Mouse (Mus musculus) neural tube, embryonic 15.5 days (tissue): ENCODE measurements around the gene Arhgap44. TPM values are rescaled to one million over a fixed set of nuclear protein-coding genes. Genes with fewer than 3 reads are reported as not detected.

Source experiments
- ATAC-seq: fragments of 200-750 bp; cut with Nextera tagmentation; 2 replicates; pipeline ENCODE4 v1.8.0; 2017; ENCODE audit warnings: mild to moderate bottlenecking, moderate TSS enrichment, moderate library complexity; ENCODE audit not compliant: low FRiP score
- H3K27ac ChIP-seq: fragments of 300-500 bp; sonication (generic); replicated peaks from 2 replicates; pipeline ENCODE4 v1.5.1; 2015; ENCODE audit warnings: mild to moderate bottlenecking, inconsistent platforms
- H3K27me3 ChIP-seq: fragments of 300-500 bp; sonication (generic); replicated peaks from 2 replicates; pipeline ENCODE4 v1.6.1; 2015; ENCODE audit warnings: inconsistent platforms
- H3K36me3 ChIP-seq: fragments of 300-500 bp; sonication (generic); 2 replicates; pipeline ENCODE4 v1.6.1; 2015; ENCODE audit warnings: inconsistent platforms
- H3K4me1 ChIP-seq: fragments of 300-500 bp; sonication (generic); 2 replicates; pipeline ENCODE4 v1.6.1; 2015; ENCODE audit warnings: inconsistent platforms
- H3K4me2 ChIP-seq: fragments of 300-500 bp; sonication (generic); 2 replicates; pipeline ENCODE4 v1.6.1; 2015; ENCODE audit warnings: inconsistent platforms, mild to moderate bottlenecking, moderate library complexity
- H3K4me3 ChIP-seq: fragments of 300-500 bp; sonication (generic); replicated peaks from 2 replicates; pipeline ENCODE4 v1.5.1; 2015; ENCODE audit warnings: mild to moderate bottlenecking, inconsistent platforms
- H3K9ac ChIP-seq: fragments of 300-500 bp; sonication (generic); replicated peaks from 2 replicates; pipeline ENCODE4 v1.6.1; 2015; ENCODE audit warnings: mild to moderate bottlenecking, inconsistent platforms
- H3K9me3 ChIP-seq: fragments of 300-500 bp; sonication (generic); replicated peaks from 2 replicates; pipeline ENCODE4 v1.6.1; 2016; ENCODE audit warnings: inconsistent platforms
- WGBS: fragments of 180-500 bp; shearing (Covaris S2); methylation state at CpG from one replicate; pipeline ENCODE4 v1.1.7; 2015; ENCODE audit warnings: mixed read lengths; 5-methylcytosine and 5-hydroxymethylcytosine counted together
- polyA plus RNA-seq: library from polyadenylated mRNA; unstranded; fragments of >200 nt; fragmentation: Nextera tagmentation; extraction: Ambion mirVana; gene quantifications from 2 replicates; pipeline ENCODE4 v1.2.1, GENCODE M21; 2015

Arhgap44 gene
- polyA plus RNA-seq, 1 experiment from 2014 or later, result 18.7 TPM

- no peak overlapping the region for H3K9ac ChIP-seq
- no peak overlapping the region for H3K27ac ChIP-seq
- no peaks in the 10 kb centered on the region for H3K9me3 ChIP-seq
- H3K4me3 ChIP-seq, result no peak overlapping the region
- H3K36me3 ChIP-seq, result peaks cover 23% of the 10 kb centered on the region
- 62% methylated on average over 12 of the region's 12 CpGs for WGBS
- H3K4me2 ChIP-seq, result no peak overlapping the region
- no peak for ATAC-seq
- peaks cover 6% of the 10 kb centered on the region; the same call in 1 of the 2 replicates for H3K4me1 ChIP-seq
- H3K27me3 ChIP-seq, result no peaks in the 10 kb centered on the region
Observed at GRCm38 (mm10) chr11:65039517-65040095, 123.2 kb downstream of the Arhgap44 start.

DNA sequence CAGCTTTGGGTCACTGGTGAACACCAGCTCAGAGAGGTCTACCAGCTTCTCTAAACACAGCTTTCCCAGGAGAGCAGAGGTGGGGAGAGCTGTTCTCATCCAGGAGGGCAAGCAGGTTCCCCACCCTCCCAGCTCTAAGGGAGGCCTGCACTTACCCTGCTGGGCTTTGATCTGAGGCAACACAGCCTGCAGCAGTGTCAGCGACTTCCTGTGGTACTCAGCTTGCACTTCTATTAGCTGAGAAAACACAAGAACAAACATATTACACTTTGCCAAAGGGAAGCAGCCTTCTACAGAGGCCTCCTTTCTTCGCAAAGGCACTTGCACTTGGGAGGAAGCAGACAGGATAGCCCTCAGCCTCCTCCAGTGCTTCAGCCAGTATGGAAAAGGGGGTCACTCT, 123.8 kb downstream of the Arhgap44 start:
- ATAC-seq, result no peak
- Histone ChIP-seq H3K4me1 (peaks cover 6% of the 10 kb centered on the region; the same call in 1 of the 2 replicates), H3K4me3 (no peak overlapping the region), H3K27me3 (no peaks in the 10 kb centered on the region), H3K9me3 (no peaks in the 10 kb centered on the region), H3K27ac (no peak overlapping the region), H3K9ac (no peak overlapping the region), H3K36me3 (peaks cover 27% of the 10 kb centered on the region), H3K4me2 (no peak overlapping the region)
- WGBS, result 70% methylated on average over 2 of the region's 2 CpGs

DNA sequence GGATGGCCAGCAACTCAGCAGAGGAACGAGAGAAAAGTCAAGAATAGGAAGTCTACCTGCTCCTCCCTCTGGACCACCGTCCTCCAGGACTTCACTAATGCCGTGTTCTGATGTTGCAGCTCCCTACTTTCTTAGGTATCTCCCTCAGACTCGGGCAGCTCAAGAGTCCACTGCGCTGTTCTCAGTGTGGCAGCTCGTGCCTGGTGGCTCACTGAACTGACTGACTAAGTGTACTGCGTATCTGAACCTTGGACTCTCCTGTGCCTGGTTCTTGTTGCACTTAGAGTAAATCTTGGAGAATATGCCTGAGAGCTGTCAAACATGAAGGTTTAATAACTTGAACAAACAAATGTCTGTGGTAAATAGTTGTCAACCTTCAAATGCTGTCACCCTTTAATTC, 130.5 kb downstream of the Arhgap44 start:
- H3K4me1 ChIP-seq, result no peaks in the 10 kb centered on the region
- H3K4me3 ChIP-seq, result no peak overlapping the region
- no peak overlapping the region for H3K27ac ChIP-seq
- no peaks in the 10 kb centered on the region for H3K27me3 ChIP-seq
- no peak overlapping the region for H3K9ac ChIP-seq
- no peak overlapping the region for H3K4me2 ChIP-seq
- peaks cover 33% of the 10 kb centered on the region for H3K36me3 ChIP-seq
- no peak for ATAC-seq
- H3K9me3 ChIP-seq, result no peaks in the 10 kb centered on the region
- WGBS, result 96% methylated on average over 7 of the region's 7 CpGs

DNA sequence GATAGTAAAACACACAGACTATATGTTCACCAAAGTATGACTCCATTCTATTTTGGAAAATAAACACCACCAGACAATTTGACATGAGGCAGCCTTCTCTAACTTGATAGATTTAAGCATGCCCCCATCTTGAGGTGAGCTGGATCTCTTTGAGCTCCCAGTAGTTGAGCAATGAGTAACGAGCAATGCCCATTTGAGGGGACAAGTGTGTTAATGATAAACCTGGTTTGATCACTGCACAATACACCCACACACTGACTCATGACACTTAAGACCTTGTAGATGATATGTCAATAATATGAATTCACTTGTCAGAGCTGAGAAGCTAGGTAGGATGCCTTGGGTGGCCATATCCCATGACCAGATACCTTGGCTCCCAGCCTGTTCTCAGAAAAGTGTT, 132.6 kb downstream of the Arhgap44 start:
- no peaks in the 10 kb centered on the region for H3K9me3 ChIP-seq
- H3K4me1 ChIP-seq, result no peaks in the 10 kb centered on the region
- H3K4me2 ChIP-seq, result no peak overlapping the region
- H3K36me3 ChIP-seq, result peaks cover 30% of the 10 kb centered on the region
- 89% methylated on average over 1 of the region's 1 CpGs for WGBS
- H3K27ac ChIP-seq, result no peak overlapping the region
- H3K4me3 ChIP-seq, result no peak overlapping the region
- H3K27me3 ChIP-seq, result no peaks in the 10 kb centered on the region
- H3K9ac ChIP-seq, result no peak overlapping the region
- no peak for ATAC-seq

DNA sequence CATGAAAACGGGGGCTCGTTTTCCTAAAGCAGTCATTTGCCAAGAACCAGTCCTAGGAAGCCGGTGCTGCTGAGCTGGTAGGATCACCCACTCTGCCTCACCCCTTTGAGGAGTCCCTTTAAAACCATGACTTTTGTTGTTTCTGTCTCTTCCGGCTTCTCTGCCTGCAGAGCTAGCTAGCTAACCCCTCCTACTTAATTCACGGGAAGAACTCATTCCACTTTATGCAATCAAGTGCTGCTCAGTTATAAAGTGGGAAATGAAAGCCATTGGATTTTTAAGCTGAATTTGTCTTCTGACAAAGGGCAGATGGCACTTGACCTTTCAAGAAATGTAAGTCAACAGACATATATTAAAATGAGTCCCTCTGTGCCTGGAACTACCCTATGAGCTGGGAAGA, 134.7 kb downstream of the Arhgap44 start:
- H3K4me1 ChIP-seq, result no peaks in the 10 kb centered on the region
- no peak for ATAC-seq
- no peaks in the 10 kb centered on the region for H3K27me3 ChIP-seq
- no peak overlapping the region for H3K27ac ChIP-seq
- no peak overlapping the region for H3K9ac ChIP-seq
- WGBS, result 79% methylated on average over 5 of the region's 5 CpGs
- H3K36me3 ChIP-seq, result peaks cover 29% of the 10 kb centered on the region
- H3K9me3 ChIP-seq, result no peaks in the 10 kb centered on the region
- H3K4me2 ChIP-seq, result no peak overlapping the region
- H3K4me3 ChIP-seq, result no peak overlapping the region

GRCm38 (mm10) chr11:65022771-65023170, 140.0 kb downstream of the Arhgap44 start:
- Histone ChIP-seq H3K4me1 (no peaks in the 10 kb centered on the region), H3K9ac (no peak overlapping the region), H3K36me3 (peaks cover 34% of the 10 kb centered on the region), H3K4me2 (no peak overlapping the region), H3K4me3 (no peak overlapping the region), H3K9me3 (no peaks in the 10 kb centered on the region), H3K27ac (no peak overlapping the region), H3K27me3 (no peaks in the 10 kb centered on the region)
- 94% methylated on average over 11 of the region's 11 CpGs for WGBS
- no peak for ATAC-seq

GRCm38 (mm10) chr11:65020744-65021143, 142.0 kb downstream of the Arhgap44 start:
- H3K36me3 ChIP-seq, result peaks cover 43% of the 10 kb centered on the region
- H3K27me3 ChIP-seq, result no peaks in the 10 kb centered on the region
- no peaks in the 10 kb centered on the region for H3K4me1 ChIP-seq
- no peak overlapping the region for H3K4me2 ChIP-seq
- H3K4me3 ChIP-seq, result no peak overlapping the region
- no peak overlapping the region for H3K9ac ChIP-seq
- ATAC-seq, result no peak
- no peaks in the 10 kb centered on the region for H3K9me3 ChIP-seq
- H3K27ac ChIP-seq, result no peak overlapping the region
- 86% methylated on average over 4 of the region's 4 CpGs for WGBS

GRCm38 (mm10) chr11:65016754-65017153, 146.0 kb downstream of the Arhgap44 start:
- Histone ChIP-seq H3K27ac (no peak overlapping the region), H3K9ac (no peak overlapping the region), H3K4me2 (no peak overlapping the region), H3K4me3 (no peak overlapping the region), H3K9me3 (no peaks in the 10 kb centered on the region), H3K27me3 (no peaks in the 10 kb centered on the region), H3K36me3 (peaks cover 23% of the 10 kb centered on the region), H3K4me1 (no peaks in the 10 kb centered on the region)
- ATAC-seq, result no peak
- 86% methylated on average over 1 of the region's 1 CpGs for WGBS

DNA sequence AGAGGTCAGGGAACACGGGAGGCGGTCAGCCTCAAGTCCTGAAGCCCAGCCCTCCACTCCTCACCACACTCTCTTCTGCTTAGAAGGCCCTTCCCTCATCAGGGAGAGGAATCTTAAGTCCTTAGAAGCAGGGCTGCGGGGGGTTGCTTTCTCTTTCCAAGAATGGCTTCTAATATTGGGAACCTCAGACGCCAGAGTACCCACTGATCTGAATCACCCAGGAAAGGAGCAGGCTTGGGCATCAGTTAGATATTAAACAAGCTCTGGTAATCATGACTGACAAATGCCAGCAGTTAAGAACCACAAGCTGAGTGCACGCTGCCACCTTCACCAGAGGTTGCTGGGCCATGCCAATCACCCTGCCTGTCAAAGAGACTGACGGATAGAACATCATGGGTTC, 148.9 kb downstream of the Arhgap44 start:
- ATAC-seq, result no peak
- no peak overlapping the region for H3K4me2 ChIP-seq
- no peaks in the 10 kb centered on the region for H3K4me1 ChIP-seq
- no peaks in the 10 kb centered on the region for H3K27me3 ChIP-seq
- WGBS, result 84% methylated on average over 6 of the region's 6 CpGs
- no peak overlapping the region for H3K9ac ChIP-seq
- H3K27ac ChIP-seq, result no peak overlapping the region
- H3K4me3 ChIP-seq, result no peak overlapping the region
- H3K36me3 ChIP-seq, result peaks cover 23% of the 10 kb centered on the region
- no peaks in the 10 kb centered on the region for H3K9me3 ChIP-seq

GRCm38 (mm10) chr11:65006047-65006446, 156.7 kb downstream of the Arhgap44 start:
- Histone ChIP-seq H3K4me1 (no peaks in the 10 kb centered on the region), H3K4me3 (no peak overlapping the region), H3K9me3 (no peaks in the 10 kb centered on the region), H3K27me3 (no peaks in the 10 kb centered on the region), H3K36me3 (peaks cover 54% of the 10 kb centered on the region), H3K4me2 (no peak overlapping the region), H3K27ac (no peak overlapping the region), H3K9ac (no peak overlapping the region)
- WGBS, result 93% methylated on average over 4 of the region's 4 CpGs
- no peak for ATAC-seq

- 79% methylated on average over 3 of the region's 3 CpGs for WGBS
- no peak for ATAC-seq
- Histone ChIP-seq H3K9me3 (no peaks in the 10 kb centered on the region), H3K9ac (no peak overlapping the region), H3K27ac (no peak overlapping the region), H3K4me1 (no peaks in the 10 kb centered on the region), H3K4me2 (no peak overlapping the region), H3K4me3 (no peak overlapping the region), H3K27me3 (no peaks in the 10 kb centered on the region), H3K36me3 (peaks cover 65% of the 10 kb centered on the region)
Observed at GRCm38 (mm10) chr11:65004836-65005235, 157.9 kb downstream of the Arhgap44 start.

DNA sequence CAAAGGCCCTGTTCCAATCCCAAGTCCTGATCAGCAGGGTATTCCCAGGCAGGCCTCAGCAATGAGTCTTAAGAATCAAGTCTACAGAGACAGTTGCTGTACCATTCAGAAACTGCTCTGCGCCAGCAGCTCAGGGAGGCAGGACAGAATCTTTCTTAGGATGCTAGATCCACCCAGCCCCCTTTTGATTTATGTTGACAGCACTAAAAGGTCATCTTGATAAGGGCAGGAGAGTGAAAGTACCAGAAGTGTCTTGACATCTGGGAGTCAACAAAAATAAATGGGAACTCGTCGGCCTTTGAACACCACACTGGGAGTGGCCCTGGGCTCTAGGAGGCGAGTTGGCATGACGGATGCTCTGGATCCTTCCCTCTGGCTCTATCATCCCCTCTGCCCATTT, 159.2 kb downstream of the Arhgap44 start:
- H3K9ac ChIP-seq, result no peak overlapping the region
- 78% methylated on average over 5 of the region's 5 CpGs for WGBS
- H3K36me3 ChIP-seq, result peaks cover 70% of the 10 kb centered on the region
- H3K4me3 ChIP-seq, result no peak overlapping the region
- H3K27ac ChIP-seq, result no peak overlapping the region
- no peaks in the 10 kb centered on the region for H3K27me3 ChIP-seq
- no peak overlapping the region for H3K4me2 ChIP-seq
- H3K9me3 ChIP-seq, result no peaks in the 10 kb centered on the region
- ATAC-seq, result no peak
- H3K4me1 ChIP-seq, result no peaks in the 10 kb centered on the region

DNA sequence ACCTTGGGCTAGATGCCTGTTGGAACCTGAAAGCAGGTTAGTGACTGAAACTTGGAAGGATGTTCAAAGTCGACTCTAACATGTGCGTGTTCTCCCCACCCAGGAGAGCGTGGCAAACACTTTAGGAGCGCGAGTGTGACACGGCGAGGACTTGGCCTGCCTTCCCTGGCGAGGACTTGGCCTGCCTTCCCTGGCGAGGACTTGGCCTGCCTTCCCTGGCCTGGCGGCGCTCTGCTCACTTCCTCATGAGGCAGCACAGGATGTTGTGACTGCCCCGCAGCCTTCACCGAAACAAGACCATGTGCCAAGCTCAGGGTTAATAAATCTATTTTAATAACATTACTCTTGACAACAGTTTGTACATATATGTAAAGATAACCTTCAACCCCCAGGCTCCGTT, 161.0 kb downstream of the Arhgap44 start:
- Histone ChIP-seq H3K4me1 (no peaks in the 10 kb centered on the region), H3K27ac (no peak overlapping the region), H3K4me2 (no peak overlapping the region), H3K4me3 (no peak overlapping the region), H3K27me3 (no peaks in the 10 kb centered on the region), H3K36me3 (peaks cover 87% of the 10 kb centered on the region), H3K9me3 (no peaks in the 10 kb centered on the region), H3K9ac (no peak overlapping the region)
- 94% methylated on average over 14 of the region's 14 CpGs for WGBS
- ATAC-seq, result no peak
